Mouse (Mus musculus) neural tube, embryonic 15.5 days (tissue): ENCODE measurements around the gene Agr3. TPM values are rescaled to one million over a fixed set of nuclear protein-coding genes. Genes with fewer than 3 reads are reported as not detected.

Experiments used
- ATAC-seq: fragments of 200-750 bp; cut with Nextera tagmentation; 2 replicates; pipeline ENCODE4 v1.8.0; 2017; ENCODE audit warnings: mild to moderate bottlenecking, moderate TSS enrichment, moderate library complexity; ENCODE audit not compliant: low FRiP score
- H3K27ac ChIP-seq: fragments of 300-500 bp; sonication (generic); replicated peaks from 2 replicates; pipeline ENCODE4 v1.5.1; 2015; ENCODE audit warnings: mild to moderate bottlenecking, inconsistent platforms
- H3K27me3 ChIP-seq: fragments of 300-500 bp; sonication (generic); replicated peaks from 2 replicates; pipeline ENCODE4 v1.6.1; 2015; ENCODE audit warnings: inconsistent platforms
- H3K36me3 ChIP-seq: fragments of 300-500 bp; sonication (generic); 2 replicates; pipeline ENCODE4 v1.6.1; 2015; ENCODE audit warnings: inconsistent platforms
- H3K4me1 ChIP-seq: fragments of 300-500 bp; sonication (generic); 2 replicates; pipeline ENCODE4 v1.6.1; 2015; ENCODE audit warnings: inconsistent platforms
- H3K4me2 ChIP-seq: fragments of 300-500 bp; sonication (generic); 2 replicates; pipeline ENCODE4 v1.6.1; 2015; ENCODE audit warnings: inconsistent platforms, mild to moderate bottlenecking, moderate library complexity
- H3K4me3 ChIP-seq: fragments of 300-500 bp; sonication (generic); replicated peaks from 2 replicates; pipeline ENCODE4 v1.5.1; 2015; ENCODE audit warnings: mild to moderate bottlenecking, inconsistent platforms
- H3K9ac ChIP-seq: fragments of 300-500 bp; sonication (generic); replicated peaks from 2 replicates; pipeline ENCODE4 v1.6.1; 2015; ENCODE audit warnings: mild to moderate bottlenecking, inconsistent platforms
- H3K9me3 ChIP-seq: fragments of 300-500 bp; sonication (generic); replicated peaks from 2 replicates; pipeline ENCODE4 v1.6.1; 2016; ENCODE audit warnings: inconsistent platforms
- WGBS: fragments of 180-500 bp; shearing (Covaris S2); methylation state at CpG from one replicate; pipeline ENCODE4 v1.1.7; 2015; ENCODE audit warnings: mixed read lengths; 5-methylcytosine and 5-hydroxymethylcytosine counted together
- polyA plus RNA-seq: library from polyadenylated mRNA; unstranded; fragments of >200 nt; fragmentation: Nextera tagmentation; extraction: Ambion mirVana; gene quantifications from 2 replicates; pipeline ENCODE4 v1.2.1, GENCODE M21; 2015

Agr3 gene
- polyA plus RNA-seq, 1 experiment from 2014 or later, result 0.32 TPM

- H3K4me1 ChIP-seq, result no peaks in the 10 kb centered on the region
- H3K27me3 ChIP-seq, result no peaks in the 10 kb centered on the region
- H3K4me3 ChIP-seq, result no peak overlapping the region
- no peaks in the 10 kb centered on the region for H3K36me3 ChIP-seq
- no peak overlapping the region for H3K4me2 ChIP-seq
- ATAC-seq, result no peak
- WGBS, result 79% methylated on average over 2 of the region's 2 CpGs
- no peaks in the 10 kb centered on the region for H3K9me3 ChIP-seq
- H3K9ac ChIP-seq, result no peak overlapping the region
- no peak overlapping the region for H3K27ac ChIP-seq
These were observed 2.4 kb downstream of the Agr3 start for GRCm38 (mm10) chr12:35927804-35928203.

- Histone ChIP-seq H3K36me3 (no peaks in the 10 kb centered on the region), H3K27ac (no peak overlapping the region), H3K4me3 (no peak overlapping the region), H3K27me3 (no peaks in the 10 kb centered on the region), H3K9me3 (no peaks in the 10 kb centered on the region), H3K4me2 (no peak overlapping the region), H3K9ac (no peak overlapping the region), H3K4me1 (no peaks in the 10 kb centered on the region)
- no peak for ATAC-seq
These were observed 7.4 kb downstream of the Agr3 start for GRCm38 (mm10) chr12:35932816-35933215.

GRCm38 (mm10) chr12:35951757-35952156 lies 26.3 kb downstream of the Agr3 start:
- no peak overlapping the region for H3K9ac ChIP-seq
- H3K27me3 ChIP-seq, result no peaks in the 10 kb centered on the region
- ATAC-seq, result no peak
- H3K36me3 ChIP-seq, result no peaks in the 10 kb centered on the region
- no peaks in the 10 kb centered on the region for H3K9me3 ChIP-seq
- H3K4me3 ChIP-seq, result no peak overlapping the region
- no peaks in the 10 kb centered on the region for H3K4me1 ChIP-seq
- 79% methylated on average over 1 of the region's 1 CpGs for WGBS
- H3K27ac ChIP-seq, result no peak overlapping the region
- no peak overlapping the region for H3K4me2 ChIP-seq

- no peak for ATAC-seq
- Histone ChIP-seq H3K27ac (no peak overlapping the region), H3K4me2 (no peak overlapping the region), H3K9ac (no peak overlapping the region), H3K4me3 (no peak overlapping the region), H3K27me3 (no peaks in the 10 kb centered on the region), H3K4me1 (no peaks in the 10 kb centered on the region), H3K36me3 (no peaks in the 10 kb centered on the region), H3K9me3 (no peaks in the 10 kb centered on the region)
- 88% methylated on average over 2 of the region's 2 CpGs for WGBS
These were observed 31.8 kb downstream of the Agr3 start for GRCm38 (mm10) chr12:35957235-35957634.

- Histone ChIP-seq H3K4me2 (no peak overlapping the region), H3K9me3 (no peaks in the 10 kb centered on the region), H3K27ac (no peak overlapping the region), H3K36me3 (no peaks in the 10 kb centered on the region), H3K9ac (no peak overlapping the region), H3K4me3 (no peak overlapping the region), H3K4me1 (no peaks in the 10 kb centered on the region), H3K27me3 (no peaks in the 10 kb centered on the region)
- WGBS, result 51% methylated on average over 7 of the region's 7 CpGs
- ATAC-seq, result no peak
These were observed 40.8 kb downstream of the Agr3 start for GRCm38 (mm10) chr12:35966098-35966767.

GRCm38 (mm10) chr12:35966768-35967141 lies 41.3 kb downstream of the Agr3 start:
- Histone ChIP-seq H3K9ac (no peak overlapping the region), H3K9me3 (no peaks in the 10 kb centered on the region), H3K27me3 (no peaks in the 10 kb centered on the region), H3K4me1 (no peaks in the 10 kb centered on the region), H3K36me3 (no peaks in the 10 kb centered on the region), H3K27ac (no peak overlapping the region), H3K4me2 (no peak overlapping the region), H3K4me3 (no peak overlapping the region)
- WGBS, result 79% methylated on average over 7 of the region's 7 CpGs
- ATAC-seq, result no peak

- ATAC-seq, result no peak
- no peaks in the 10 kb centered on the region for H3K9me3 ChIP-seq
- 93% methylated on average over 3 of the region's 3 CpGs for WGBS
- no peak overlapping the region for H3K9ac ChIP-seq
- no peak overlapping the region for H3K4me2 ChIP-seq
- no peaks in the 10 kb centered on the region for H3K36me3 ChIP-seq
- no peaks in the 10 kb centered on the region for H3K27me3 ChIP-seq
- no peak overlapping the region for H3K4me3 ChIP-seq
- peaks cover 8% of the 10 kb centered on the region; the same call in 1 of the 2 replicates for H3K4me1 ChIP-seq
- no peak overlapping the region for H3K27ac ChIP-seq
These were observed 50.5 kb downstream of the Agr3 start for GRCm38 (mm10) chr12:35975898-35976297.

GRCm38 (mm10) chr12:35977633-35978246 lies 52.3 kb downstream of the Agr3 start:
- H3K9ac ChIP-seq, result no peak overlapping the region
- 32% methylated on average over 6 of the region's 6 CpGs for WGBS

GRCm38 (mm10) chr12:35979625-35980024 lies 54.2 kb downstream of the Agr3 start:
- Histone ChIP-seq H3K9me3 (no peaks in the 10 kb centered on the region), H3K27me3 (no peaks in the 10 kb centered on the region), H3K9ac (no peak overlapping the region), H3K36me3 (no peaks in the 10 kb centered on the region), H3K27ac (no peak overlapping the region), H3K4me3 (no peak overlapping the region), H3K4me1 (peaks cover 14% of the 10 kb centered on the region), H3K4me2 (no peak overlapping the region)
- WGBS, result 81% methylated on average over 5 of the region's 5 CpGs
- ATAC-seq, result no peak

More at GRCm38 (mm10) chr12:35977633-35978246, 52.3 kb downstream of the Agr3 start:
- Histone ChIP-seq H3K27ac (0 out of 2 replicates have a peak overlapping the region, but pooled peaks have one; percentile 23), H3K4me1 (peaks cover 14% of the 10 kb centered on the region), H3K4me3 (no peak overlapping the region), H3K27me3 (no peaks in the 10 kb centered on the region), H3K4me2 (no peak overlapping the region), H3K36me3 (no peaks in the 10 kb centered on the region), H3K9me3 (no peaks in the 10 kb centered on the region)
- ATAC-seq, result peak; percentile 73

GRCm38 (mm10) chr12:35981732-35982360 lies 56.4 kb downstream of the Agr3 start:
- H3K27me3 ChIP-seq, result no peaks in the 10 kb centered on the region
- H3K36me3 ChIP-seq, result no peaks in the 10 kb centered on the region
- 44% methylated on average over 6 of the region's 6 CpGs for WGBS
- peak overlapping the region; percentile 46; the same call in 1 of the 2 replicates for H3K27ac ChIP-seq
- H3K4me1 ChIP-seq, result peaks cover 14% of the 10 kb centered on the region
- no peaks in the 10 kb centered on the region for H3K9me3 ChIP-seq
- no peak overlapping the region for H3K4me3 ChIP-seq
- H3K9ac ChIP-seq, result no peak overlapping the region
- H3K4me2 ChIP-seq, result no peak overlapping the region
- peak; percentile 82 for ATAC-seq

GRCm38 (mm10) chr12:35983472-35983871 lies 58.1 kb downstream of the Agr3 start:
- Histone ChIP-seq H3K4me3 (no peak overlapping the region), H3K4me2 (no peak overlapping the region), H3K27me3 (no peaks in the 10 kb centered on the region), H3K9ac (no peak overlapping the region), H3K36me3 (no peaks in the 10 kb centered on the region), H3K27ac (no peak overlapping the region), H3K9me3 (no peaks in the 10 kb centered on the region), H3K4me1 (peaks cover 7% of the 10 kb centered on the region)
- WGBS, result 87% methylated on average over 9 of the region's 9 CpGs
- ATAC-seq, result no peak

- peaks cover 7% of the 10 kb centered on the region for H3K4me1 ChIP-seq
- H3K9ac ChIP-seq, result no peak overlapping the region
- 90% methylated on average over 5 of the region's 5 CpGs for WGBS
- no peak for ATAC-seq
- H3K27me3 ChIP-seq, result no peaks in the 10 kb centered on the region
- H3K9me3 ChIP-seq, result no peaks in the 10 kb centered on the region
- H3K4me3 ChIP-seq, result no peak overlapping the region
- H3K27ac ChIP-seq, result no peak overlapping the region
- no peaks in the 10 kb centered on the region for H3K36me3 ChIP-seq
- H3K4me2 ChIP-seq, result no peak overlapping the region
These were observed 59.3 kb downstream of the Agr3 start for GRCm38 (mm10) chr12:35984743-35985142.
